Mouse (Mus musculus): ENCODE measurements around the gene Rpl10. TPM values are rescaled to one million over a fixed set of nuclear protein-coding genes. Genes with fewer than 3 reads are reported as not detected.

Rpl10 gene
- polyA plus RNA-seq, 1 experiment from 2014 or later, result 867 TPM

- Histone ChIP-seq H3K4me3 (ENCODE audit: low read depth, low read length) (peak overlapping the region; percentile 60), H3K9ac (ENCODE audit: low read length) (peak overlapping the region; percentile 70), H3K4me1 (ENCODE audit: control insufficient read depth, insufficient read depth, low read length) (no peaks in the 10 kb centered on the region), H3K9me3 (ENCODE audit: control insufficient read depth, low read length) (no peaks in the 10 kb centered on the region), H3K27me3 (ENCODE audit: control insufficient read depth, insufficient read depth, low read length) (no peaks in the 10 kb centered on the region), H3K4me2 (ENCODE audit: low read depth, severe bottlenecking) (peak overlapping the region; percentile 63), H3K27ac (replicated peaks; ENCODE audit: low read depth, low read length) (no peak overlapping the region), H3K36me3 (ENCODE audit: control insufficient read depth, insufficient read depth, low read length) (no peaks in the 10 kb centered on the region)
- no peak for DNase-seq (ENCODE audit: low spot score)
- WGBS, result 50% methylated on average over 5 of the region's 5 CpGs
- peak; percentile 10; the same call in 1 of the 2 replicates for ATAC-seq (ENCODE audit: insufficient number of reproducible peaks, low FRiP score, low TSS enrichment, low read depth)
Measured at GRCm38 (mm10) chrX:74283092-74283437, 12.5 kb downstream of the Rpl10 start.

DNA sequence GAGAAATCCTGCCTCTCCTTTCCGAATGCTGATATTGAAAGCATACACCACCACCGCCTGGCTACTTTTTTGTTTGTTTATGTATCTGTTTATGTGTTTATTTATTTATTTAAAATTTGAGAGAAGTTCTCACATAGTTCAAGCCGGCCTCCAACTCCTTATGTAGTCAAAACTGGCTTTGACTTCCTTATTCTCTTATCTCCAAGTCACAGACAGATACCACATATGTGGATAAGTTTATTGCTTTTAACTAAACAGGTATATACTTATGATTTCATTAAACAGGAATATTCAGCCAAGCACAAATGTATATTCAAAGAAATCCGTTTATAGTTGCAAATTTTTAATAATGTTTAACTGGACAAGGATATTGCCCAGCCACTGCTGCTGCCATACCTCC, 22.8 kb downstream of the Rpl10 start:
- Histone ChIP-seq H3K36me3 (ENCODE audit: control insufficient read depth, insufficient read depth, low read length) (no peaks in the 10 kb centered on the region), H3K4me2 (ENCODE audit: low read depth, severe bottlenecking) (no peak overlapping the region), H3K9ac (ENCODE audit: low read length) (no peak overlapping the region), H3K4me1 (ENCODE audit: control insufficient read depth, insufficient read depth, low read length) (no peaks in the 10 kb centered on the region), H3K27ac (replicated peaks; ENCODE audit: low read depth, low read length) (no peak overlapping the region), H3K9me3 (ENCODE audit: control insufficient read depth, low read length) (no peaks in the 10 kb centered on the region), H3K27me3 (ENCODE audit: control insufficient read depth, insufficient read depth, low read length) (no peaks in the 10 kb centered on the region), H3K4me3 (ENCODE audit: low read depth, low read length) (no peak overlapping the region)
- WGBS, result 80% methylated on average over 4 of the region's 4 CpGs
- DNase-seq (ENCODE audit: low spot score) (no peak), ATAC-seq (ENCODE audit: insufficient number of reproducible peaks, low FRiP score, low TSS enrichment, low read depth) (no peak)

GRCm38 (mm10) chrX:74296538-74297448, 26.2 kb downstream of the Rpl10 start, which contains the start of gene Atp6ap1:
Atp6ap1 (plus strand) TSS chrX:74297097.
- H3K4me3 ChIP-seq (ENCODE audit: low read depth, low read length), result peak within 1 kb of the TSS; percentile 59
- H3K27me3 ChIP-seq (ENCODE audit: control insufficient read depth, insufficient read depth, low read length), result no peaks in the 10 kb centered on the region
- no peak within 1 kb of the TSS for H3K27ac ChIP-seq (replicated peaks; ENCODE audit: low read depth, low read length)
- peak within 1 kb of the TSS; percentile 66 for H3K9ac ChIP-seq (ENCODE audit: low read length)
- WGBS, result 17% methylated on average over 36 of the region's 37 CpGs
- H3K36me3 ChIP-seq (ENCODE audit: control insufficient read depth, insufficient read depth, low read length), result no peaks in the 10 kb centered on the region
- peak; percentile 98 for ATAC-seq (ENCODE audit: insufficient number of reproducible peaks, low FRiP score, low TSS enrichment, low read depth)
- peak within 1 kb of the TSS; percentile 55 for H3K4me2 ChIP-seq (ENCODE audit: low read depth, severe bottlenecking)
- H3K4me1 ChIP-seq (ENCODE audit: control insufficient read depth, insufficient read depth, low read length), result no peaks in the 10 kb centered on the region
- H3K9me3 ChIP-seq (ENCODE audit: control insufficient read depth, low read length), result no peaks in the 10 kb centered on the region
- DNase-seq (ENCODE audit: low spot score), result peak; percentile 91

- Histone ChIP-seq H3K4me3 (ENCODE audit: low read depth, low read length) (no peak overlapping the region), H3K27ac (replicated peaks; ENCODE audit: low read depth, low read length) (no peak overlapping the region), H3K4me2 (ENCODE audit: low read depth, severe bottlenecking) (no peak overlapping the region), H3K4me1 (ENCODE audit: control insufficient read depth, insufficient read depth, low read length) (no peaks in the 10 kb centered on the region), H3K27me3 (ENCODE audit: control insufficient read depth, insufficient read depth, low read length) (no peaks in the 10 kb centered on the region), H3K9me3 (ENCODE audit: control insufficient read depth, low read length) (no peaks in the 10 kb centered on the region), H3K36me3 (ENCODE audit: control insufficient read depth, insufficient read depth, low read length) (no peaks in the 10 kb centered on the region), H3K9ac (ENCODE audit: low read length) (no peak overlapping the region)
- no peak for ATAC-seq (ENCODE audit: insufficient number of reproducible peaks, low FRiP score, low TSS enrichment, low read depth)
- 85% methylated on average over 1 of the region's 1 CpGs for WGBS
- DNase-seq (ENCODE audit: low spot score), result no peak
Measured at GRCm38 (mm10) chrX:74298348-74298747, 27.7 kb downstream of the Rpl10 start.

DNA sequence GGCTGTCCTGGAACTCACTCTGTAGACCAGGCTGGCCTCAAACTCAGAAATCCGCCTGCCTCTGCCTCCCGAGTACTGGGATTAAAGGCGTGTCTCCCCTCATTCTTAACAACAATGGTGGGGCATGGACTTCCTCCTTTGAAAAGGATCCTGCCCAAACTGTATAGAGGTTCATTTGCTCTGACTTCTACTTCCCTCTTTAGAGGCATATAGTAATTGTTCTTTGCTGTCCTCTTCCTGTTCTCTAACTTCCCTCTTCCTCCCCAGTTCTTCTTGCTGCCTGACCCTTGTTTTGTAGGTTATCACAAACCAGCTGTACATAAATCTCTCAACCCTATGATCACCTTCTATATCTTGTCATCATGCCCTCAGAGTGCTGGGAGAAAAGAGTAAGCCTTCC, 29.1 kb downstream of the Rpl10 start:
- Histone ChIP-seq H3K27me3 (ENCODE audit: control insufficient read depth, insufficient read depth, low read length) (no peaks in the 10 kb centered on the region), H3K4me3 (ENCODE audit: low read depth, low read length) (no peak overlapping the region), H3K9ac (ENCODE audit: low read length) (no peak overlapping the region), H3K36me3 (ENCODE audit: control insufficient read depth, insufficient read depth, low read length) (no peaks in the 10 kb centered on the region), H3K27ac (replicated peaks; ENCODE audit: low read depth, low read length) (no peak overlapping the region), H3K4me2 (ENCODE audit: low read depth, severe bottlenecking) (no peak overlapping the region), H3K4me1 (ENCODE audit: control insufficient read depth, insufficient read depth, low read length) (no peaks in the 10 kb centered on the region), H3K9me3 (ENCODE audit: control insufficient read depth, low read length) (no peaks in the 10 kb centered on the region)
- 88% methylated on average over 3 of the region's 3 CpGs for WGBS
- DNase-seq (ENCODE audit: low spot score), result no peak
- no peak for ATAC-seq (ENCODE audit: insufficient number of reproducible peaks, low FRiP score, low TSS enrichment, low read depth)

DNA sequence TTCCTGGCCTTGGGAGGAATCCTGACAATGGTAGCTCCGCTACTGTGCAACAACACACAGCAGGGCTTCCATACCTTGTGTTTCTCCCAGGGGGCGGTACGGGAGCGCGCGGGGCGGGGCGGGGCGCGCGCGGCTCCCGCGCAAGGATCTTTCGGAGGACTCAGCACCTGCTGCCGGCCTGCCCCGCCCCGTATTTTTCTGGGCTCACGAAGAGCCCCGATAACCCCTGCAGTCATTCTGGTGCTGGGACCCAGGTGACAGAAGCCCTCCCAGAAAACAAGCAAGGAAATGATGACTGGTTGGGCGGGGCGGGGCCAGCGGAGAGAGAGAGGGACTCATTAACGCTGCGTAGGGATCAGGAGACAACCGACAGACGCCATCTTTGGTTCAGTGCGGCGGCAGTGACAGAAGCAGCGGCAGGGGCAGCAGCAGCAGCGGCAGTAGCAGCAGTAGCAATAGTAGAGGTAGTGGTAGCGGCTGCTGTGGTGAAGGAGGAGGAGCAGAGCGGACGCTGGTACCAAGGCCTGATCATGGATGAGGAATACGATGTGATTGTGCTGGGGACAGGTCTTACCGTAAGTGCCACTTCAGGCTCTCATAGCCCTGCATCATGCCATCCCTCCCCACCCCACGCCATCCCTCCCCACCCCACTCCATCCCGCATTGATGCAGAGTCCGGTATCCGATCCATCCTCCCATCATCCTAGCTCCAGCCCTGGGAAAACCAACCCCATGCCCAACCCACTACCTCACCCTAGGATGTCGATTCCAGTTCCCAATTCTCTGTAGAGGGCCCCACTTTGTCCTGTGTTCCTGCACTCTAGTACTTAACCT, 34.5 kb downstream of the Rpl10 start, which contains the start of gene Gdi1:
Gene Gdi1, plus strand, starts transcription at position 132 of the 834 bp plus-strand sequence.
- Histone ChIP-seq H3K9ac (ENCODE audit: low read length) (peak within 1 kb of the TSS; percentile 63), H3K27ac (replicated peaks; ENCODE audit: low read depth, low read length) (peak within 1 kb of the TSS; percentile 68; the same call in 1 of the 2 replicates), H3K4me3 (ENCODE audit: low read depth, low read length) (peak within 1 kb of the TSS; percentile 54), H3K4me1 (ENCODE audit: control insufficient read depth, insufficient read depth, low read length) (no peaks in the 10 kb centered on the region), H3K36me3 (ENCODE audit: control insufficient read depth, insufficient read depth, low read length) (0 out of 2 replicates have a peak, but pooled peaks cover 4% of the 10 kb centered on the region), H3K4me2 (ENCODE audit: low read depth, severe bottlenecking) (peak within 1 kb of the TSS; percentile 74), H3K9me3 (ENCODE audit: control insufficient read depth, low read length) (no peaks in the 10 kb centered on the region), H3K27me3 (ENCODE audit: control insufficient read depth, insufficient read depth, low read length) (no peaks in the 10 kb centered on the region)
- 24% methylated on average over 40 of the region's 41 CpGs for WGBS
- ATAC-seq (ENCODE audit: insufficient number of reproducible peaks, low FRiP score, low TSS enrichment, low read depth), result peak; percentile 76
- peak; percentile 84 for DNase-seq (ENCODE audit: low spot score)

- 30% methylated on average over 51 of the region's 59 CpGs for WGBS
- Histone ChIP-seq H3K27ac (replicated peaks; ENCODE audit: low read depth, low read length) (no peak within 1 kb of the TSS), H3K9me3 (ENCODE audit: control insufficient read depth, low read length) (no peaks in the 10 kb centered on the region), H3K4me3 (ENCODE audit: low read depth, low read length) (peak within 1 kb of the TSS; percentile 49), H3K36me3 (ENCODE audit: control insufficient read depth, insufficient read depth, low read length) (0 out of 2 replicates have a peak, but pooled peaks cover 3% of the 10 kb centered on the region), H3K4me1 (ENCODE audit: control insufficient read depth, insufficient read depth, low read length) (no peaks in the 10 kb centered on the region), H3K4me2 (ENCODE audit: low read depth, severe bottlenecking) (peak within 1 kb of the TSS; percentile 67), H3K27me3 (ENCODE audit: control insufficient read depth, insufficient read depth, low read length) (no peaks in the 10 kb centered on the region), H3K9ac (ENCODE audit: low read length) (peak within 1 kb of the TSS; percentile 65)
- ATAC-seq (ENCODE audit: insufficient number of reproducible peaks, low FRiP score, low TSS enrichment, low read depth) (peak; percentile 95), DNase-seq (ENCODE audit: low spot score) (peak; percentile 84)
Measured at GRCm38 (mm10) chrX:74312540-74313464, 42.2 kb downstream of the Rpl10 start, which contains the start of gene Fam50a. Fam50a (plus strand) TSS chrX:74313033.

All from limb, embryonic 11.5 days (tissue).